Mouse (Mus musculus) liver, embryonic 14.5 days (tissue): ENCODE data around the gene Frat1.

Experiments
- CTCF ChIP-seq: IDR thresholded peaks from 2 replicates; pipeline ENCODE4 v1.5.1; 2016; ENCODE audit warnings: antibody characterized with exemption, low read depth, control low read depth
- EP300 ChIP-seq: IDR thresholded peaks from 2 replicates; pipeline ENCODE4 v1.6.1; 2016; ENCODE audit warnings: antibody characterized with exemption, low read depth

DNA sequence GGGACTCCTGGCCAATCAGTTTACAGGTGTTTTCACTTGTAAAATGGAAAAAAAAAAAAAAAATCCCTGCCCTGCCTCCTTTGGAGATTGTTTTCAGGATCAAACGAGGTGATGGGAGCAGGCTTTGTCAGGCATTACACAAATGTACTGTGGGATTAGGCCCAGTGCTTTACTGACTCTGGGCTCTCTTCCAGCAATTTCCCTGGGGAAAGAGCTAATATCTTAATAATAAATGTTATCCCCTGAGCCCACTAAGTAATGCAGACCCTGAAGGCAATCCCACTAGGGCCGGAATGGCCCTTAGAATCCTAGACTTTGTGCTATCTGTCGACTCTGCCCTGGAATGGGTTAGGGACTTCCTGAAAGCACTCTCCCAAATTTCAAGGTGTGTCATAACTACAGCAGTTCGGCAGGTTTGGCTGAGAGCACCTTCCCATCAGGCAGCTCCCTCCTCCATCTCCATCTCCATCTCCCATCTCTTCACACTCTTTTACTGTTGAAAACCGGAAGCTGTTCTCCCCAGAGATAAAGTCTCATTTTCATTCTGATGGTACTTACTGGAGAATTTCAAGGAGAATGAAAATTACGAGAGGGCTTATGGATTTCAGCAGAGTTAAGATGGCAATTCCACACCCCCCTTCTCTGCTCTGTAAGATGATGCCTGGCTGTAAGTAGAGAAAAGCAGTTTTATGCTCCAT lies 20.4 kb downstream of the Frat1 start:
- TF ChIP-seq CTCF (no peak), EP300 (no peak)
